Comparison of ENCODE assay signal across 8 mouse cellular contexts in genomic region chr1:38307821-38308704, GRCm38 (mm10).
DNase-seq lines count a peak whose midpoint lies in the region; ATAC-seq and TF ChIP-seq lines count a peak whose summit lies in the region.

No protein-coding gene starts in this region.

- TF ChIP-seq POLR2A in cerebellum, adult 2 months (IDR thresholded peaks at IDR 0.05; ENCODE audit: borderline replicate concordance, insufficient read depth, low read length) = no peak

- DNase-seq in midbrain, embryonic 14.5 days = peak; percentile 75
- DNase-seq in midbrain, embryonic 11.5 days (ENCODE audit: low spot score, missing footprints) = no peak
- peak; percentile 56 to 66 for DNase-seq in cerebellum, adult 2 months
- peak; percentile 43 to 71 for DNase-seq in gastrocnemius, postnatal 36 days
- DNase-seq in hindbrain, postnatal 0 days (ENCODE audit: low spot score) = peak; percentile 70
- DNase-seq in lung, postnatal 14 days = peak; percentile 58
- no peak for DNase-seq in thymus, postnatal 25 days
- DNase-seq in MN1 (ENCODE audit: low spot score) = no peak

- H3K27me3 ChIP-seq in midbrain, embryonic 14.5 days (ENCODE audit: control insufficient read depth, insufficient read depth, low read length) = no peaks in the 10 kb centered on the region
- H3K27me3 ChIP-seq in midbrain, embryonic 11.5 days (ENCODE audit: control insufficient read depth, insufficient read depth, low read length) = no peaks in the 10 kb centered on the region
- H3K27me3 ChIP-seq in cerebellum, adult 2 months (ENCODE audit: control insufficient read depth, insufficient read depth, low read length) = no peaks in the 10 kb centered on the region
- H3K27me3 ChIP-seq in hindbrain, postnatal 0 days (ENCODE audit: insufficient read depth, low read length) = no peaks in the 10 kb centered on the region

- H3K4me3 ChIP-seq in midbrain, embryonic 14.5 days (replicated peaks; ENCODE audit: low read depth, low read length) = no peak overlapping the region
- H3K4me3 ChIP-seq in midbrain, embryonic 11.5 days (ENCODE audit: low read depth, low read length) = no peak overlapping the region
- no peak overlapping the region for H3K4me3 ChIP-seq in cerebellum, adult 2 months (replicated peaks; ENCODE audit: insufficient read depth, low read depth, low read length)
- no peak overlapping the region for H3K4me3 ChIP-seq in hindbrain, postnatal 0 days (ENCODE audit: low read length)

- H3K27ac ChIP-seq in midbrain, embryonic 14.5 days (replicated peaks; ENCODE audit: low read depth, low read length) = peak overlapping the region; percentile 66
- no peak overlapping the region for H3K27ac ChIP-seq in midbrain, embryonic 11.5 days (ENCODE audit: low read depth, low read length)
- no peak overlapping the region for H3K27ac ChIP-seq in cerebellum, adult 2 months (ENCODE audit: insufficient read depth, low read length)
- H3K27ac ChIP-seq in hindbrain, postnatal 0 days = peak overlapping the region; percentile 64; the same call in 1 of the 2 replicates

- 0 out of 2 replicates have a peak, but pooled peaks cover 6% of the 10 kb centered on the region for H3K4me1 ChIP-seq in midbrain, embryonic 14.5 days (ENCODE audit: control insufficient read depth, insufficient read depth, low read length)
- no peaks in the 10 kb centered on the region for H3K4me1 ChIP-seq in midbrain, embryonic 11.5 days (ENCODE audit: control insufficient read depth, insufficient read depth, low read length)
- peaks cover 5% of the 10 kb centered on the region for H3K4me1 ChIP-seq in cerebellum, adult 2 months (ENCODE audit: control insufficient read depth, insufficient read depth, low read length)
- H3K4me1 ChIP-seq in hindbrain, postnatal 0 days (ENCODE audit: insufficient read depth, low read length) = peaks cover 13% of the 10 kb centered on the region

- no peaks in the 10 kb centered on the region for H3K36me3 ChIP-seq in midbrain, embryonic 14.5 days (ENCODE audit: control insufficient read depth, insufficient read depth, low read length)
- no peaks in the 10 kb centered on the region for H3K36me3 ChIP-seq in midbrain, embryonic 11.5 days (ENCODE audit: control insufficient read depth, insufficient read depth, low read length)
- no peaks in the 10 kb centered on the region for H3K36me3 ChIP-seq in hindbrain, postnatal 0 days (ENCODE audit: insufficient read depth, low read length)

- WGBS in midbrain, embryonic 14.5 days = 55% methylated on average over 7 of the region's 7 CpGs
- WGBS in midbrain, embryonic 11.5 days = 80% methylated on average over 7 of the region's 7 CpGs
- 31% methylated on average over 7 of the region's 7 CpGs for WGBS in cerebellum, adult 2 months
- WGBS in hindbrain, postnatal 0 days = 29% methylated on average over 7 of the region's 7 CpGs

- ATAC-seq in midbrain, embryonic 14.5 days (ENCODE audit: low FRiP score, low TSS enrichment) = no peak
- ATAC-seq in midbrain, embryonic 11.5 days (ENCODE audit: low FRiP score) = no peak
- peak; percentile 85 for ATAC-seq in hindbrain, postnatal 0 days

- no peak overlapping the region for H3K4me2 ChIP-seq in midbrain, embryonic 14.5 days (ENCODE audit: low read length)
- H3K4me2 ChIP-seq in midbrain, embryonic 11.5 days = no peak overlapping the region
- no peak overlapping the region for H3K4me2 ChIP-seq in hindbrain, postnatal 0 days (ENCODE audit: low read depth, low read length)

- no peak for TF ChIP-seq CTCF in cerebellum, adult 2 months (IDR thresholded peaks at IDR 0.05; ENCODE audit: borderline replicate concordance, insufficient read depth, low read depth, low read length)
- TF ChIP-seq CTCF in hindbrain, postnatal 0 days (IDR thresholded peaks at IDR 0.05; ENCODE audit: low read depth) = no peak

- 0 out of 2 replicates have a peak overlapping the region, but pooled peaks have one; percentile 12 for H3K9ac ChIP-seq in midbrain, embryonic 14.5 days (replicated peaks; ENCODE audit: low read length)
- no peak overlapping the region for H3K9ac ChIP-seq in midbrain, embryonic 11.5 days (ENCODE audit: low read length)
- no peak overlapping the region for H3K9ac ChIP-seq in hindbrain, postnatal 0 days (replicated peaks; ENCODE audit: low read length)

- no peaks in the 10 kb centered on the region for H3K9me3 ChIP-seq in midbrain, embryonic 14.5 days (ENCODE audit: control insufficient read depth, low read length)
- H3K9me3 ChIP-seq in midbrain, embryonic 11.5 days (ENCODE audit: control insufficient read depth, low read length) = no peaks in the 10 kb centered on the region
- no peaks in the 10 kb centered on the region for H3K9me3 ChIP-seq in hindbrain, postnatal 0 days (ENCODE audit: low read length)

- intact Hi-C loops in gastrocnemius, postnatal 36 days (cut with DNase I) = no loop called here

Comparison
In these comparisons a context has a peak if more than half of its experiments do, and no peak if none do; other contexts are left out.
1. DNase-seq: peak in midbrain, embryonic 14.5 days (single experiment), cerebellum, adult 2 months (2 of 2), gastrocnemius, postnatal 36 days (2 of 2), hindbrain, postnatal 0 days (single experiment) and lung, postnatal 14 days (single experiment); none in midbrain, embryonic 11.5 days (single experiment), thymus, postnatal 25 days (single experiment) and MN1 (single experiment).
2. H3K27ac ChIP-seq: peak in midbrain, embryonic 14.5 days (single experiment) and hindbrain, postnatal 0 days (single experiment); none in midbrain, embryonic 11.5 days (single experiment) and cerebellum, adult 2 months (single experiment).